Comparison of ENCODE assay signal across 12 mouse cellular contexts in genomic region chr8:126324931-126325330, GRCm38 (mm10). TPM values are rescaled to one million over a fixed set of nuclear protein-coding genes. Genes with fewer than 3 reads are reported as not detected.
DNase-seq lines count a peak whose midpoint lies in the region.
"Had no signal": no experiment of that assay in that cellular context is flagged by ENCODE, and none has a peak within 500 bp of the region (broad histone marks: within the 10 kb centered on the region; RNA-seq: fewer than 3 reads in every experiment).

No protein-coding gene starts in this region.

- peak; percentile 27 to 33 for DNase-seq in cerebellum, adult 18-20 months
- DNase-seq in cerebellum, postnatal 10 days = no peak
- peak; percentile 41 for DNase-seq in cerebellum, adult 9-10 months
- DNase-seq in cerebellum, adult 8-10 months = no peak
- peak; percentile 68 for DNase-seq in brain, adult 2 months (ENCODE audit: low read depth, low spot score)
- no peak for DNase-seq in heart, postnatal 10 days
- DNase-seq: adrenal gland, adult 2 months; adrenal gland, postnatal 10 days; adrenal gland, postnatal 25 days; cerebellum, adult 9-11 months; forebrain, postnatal 0 days had no signal

- intact Hi-C loops in heart, postnatal 10 days (cut with DNase I) = no loop called here

RNA-seq across cellular contexts. Expression of gene Slc35f3, which starts 26.6 kb away (rescaled TPM):
- not detected for total RNA-seq in heart, postnatal 10 days (2021)
- total RNA-seq: MEL had no signal

Comparison
In these comparisons a context has a peak if more than half of its experiments do, and no peak if none do; other contexts are left out.
1. DNase-seq: peak in cerebellum, adult 18-20 months (2 of 2), cerebellum, adult 9-10 months (single experiment) and brain, adult 2 months (single experiment); none in cerebellum, postnatal 10 days (0 of 2), cerebellum, adult 8-10 months (single experiment) and heart, postnatal 10 days (0 of 2).